Mouse (Mus musculus) forelimb bud, embryonic 11.5 days (tissue): ENCODE measurements around the gene Gm28048.

Experiments used
- DNase-seq: peaks from one replicate; pipeline ENCODE4 v3.0.0-alpha.2; 2012; ENCODE audit warnings: low read depth, low spot score

Gm28048 gene

DNA sequence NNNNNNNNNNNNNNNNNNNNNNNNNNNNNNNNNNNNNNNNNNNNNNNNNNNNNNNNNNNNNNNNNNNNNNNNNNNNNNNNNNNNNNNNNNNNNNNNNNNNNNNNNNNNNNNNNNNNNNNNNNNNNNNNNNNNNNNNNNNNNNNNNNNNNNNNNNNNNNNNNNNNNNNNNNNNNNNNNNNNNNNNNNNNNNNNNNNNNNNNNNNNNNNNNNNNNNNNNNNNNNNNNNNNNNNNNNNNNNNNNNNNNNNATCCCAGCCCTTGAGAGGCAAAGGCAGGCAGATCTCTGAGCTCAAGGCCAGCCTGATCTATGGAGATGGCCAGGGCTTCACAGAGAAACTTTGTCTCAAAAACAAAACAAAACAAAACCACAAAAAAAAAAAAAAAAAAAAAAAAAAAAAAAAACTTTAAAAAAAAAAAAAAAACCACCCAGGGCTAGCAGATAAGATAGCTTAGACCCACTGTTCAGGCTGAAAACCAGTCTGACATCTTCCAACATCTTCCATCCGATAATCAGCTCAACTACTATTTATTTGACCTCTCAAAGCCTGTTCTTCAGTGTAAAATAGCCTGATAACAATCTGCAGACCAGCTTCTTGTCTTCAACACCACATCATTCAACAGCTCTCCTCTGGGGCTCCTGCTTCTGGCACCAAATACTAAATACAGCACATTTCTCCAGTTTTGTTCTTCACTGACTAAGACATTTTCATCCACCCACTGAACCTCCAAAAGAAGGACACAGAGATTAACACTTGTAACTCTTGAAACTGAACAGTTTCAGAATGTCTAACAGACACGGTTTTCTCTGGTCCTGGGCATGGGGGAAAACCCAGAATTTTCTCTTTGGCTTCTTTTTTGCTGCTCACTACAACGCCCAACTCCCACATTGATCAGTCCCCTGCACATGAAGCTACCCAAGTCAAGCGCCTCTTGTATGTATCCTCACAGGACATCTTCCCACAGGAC is 136.9 kb downstream of the Gm28048 start:
- DNase-seq, result no peak

DNA sequence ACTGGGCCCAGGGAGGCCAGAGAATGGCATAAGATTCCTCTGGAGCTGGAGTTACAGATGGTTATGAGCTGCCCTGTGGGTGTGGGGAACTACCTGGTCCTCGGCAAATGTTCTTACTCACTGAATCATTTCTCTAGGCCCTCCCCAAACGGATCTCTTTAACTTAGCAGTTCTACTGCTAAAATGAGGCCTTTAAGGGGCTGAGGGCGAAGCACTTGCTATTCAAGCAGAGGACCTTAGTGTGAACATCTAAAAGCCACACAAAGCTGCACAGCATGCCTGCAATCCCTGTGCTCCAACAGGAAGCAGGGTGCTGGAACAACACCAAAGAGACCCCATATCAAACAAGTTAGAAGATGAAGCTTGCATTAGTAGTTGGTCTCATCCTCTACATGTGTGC is 142.4 kb downstream of the Gm28048 start:
- DNase-seq, result no peak

DNA sequence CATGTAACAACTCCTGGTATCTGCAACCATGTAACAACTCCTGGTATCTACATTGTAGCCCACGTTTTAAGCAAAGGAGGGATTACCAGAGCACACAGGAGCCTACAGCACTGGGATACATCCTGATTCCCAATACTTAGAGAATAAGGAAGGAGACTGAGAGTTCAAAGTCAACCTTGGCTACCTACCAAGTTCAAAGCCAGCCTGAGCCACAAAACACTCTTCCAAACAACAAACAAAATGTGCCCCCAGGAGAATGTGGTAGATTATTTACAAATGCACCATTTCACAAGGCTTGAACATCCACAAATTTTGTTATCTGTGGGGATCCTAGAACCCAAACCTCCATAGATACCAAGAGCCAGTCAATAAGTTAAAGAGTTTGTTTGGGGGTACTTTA is 143.5 kb downstream of the Gm28048 start:
- DNase-seq, result no peak

DNA sequence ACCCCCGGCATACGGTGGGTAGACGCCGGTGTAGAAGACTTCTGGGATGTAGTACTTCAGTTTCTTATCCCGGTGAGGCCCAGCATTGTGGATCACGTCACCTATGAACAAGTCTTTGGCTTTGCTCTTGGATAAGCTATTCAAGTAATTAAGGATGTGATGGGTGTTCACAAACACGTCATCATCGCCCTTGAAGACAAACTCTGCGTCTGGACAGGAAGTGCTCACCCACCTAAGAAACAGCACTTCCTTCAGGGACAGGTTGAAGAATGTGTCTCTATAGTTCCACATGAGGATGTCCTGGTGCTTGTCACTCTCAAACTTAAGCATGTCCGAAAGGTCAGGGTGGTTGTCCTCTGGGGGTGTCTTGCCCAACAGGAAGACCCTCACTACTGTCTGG is 145.6 kb downstream of the Gm28048 start:
- DNase-seq, result no peak

DNA sequence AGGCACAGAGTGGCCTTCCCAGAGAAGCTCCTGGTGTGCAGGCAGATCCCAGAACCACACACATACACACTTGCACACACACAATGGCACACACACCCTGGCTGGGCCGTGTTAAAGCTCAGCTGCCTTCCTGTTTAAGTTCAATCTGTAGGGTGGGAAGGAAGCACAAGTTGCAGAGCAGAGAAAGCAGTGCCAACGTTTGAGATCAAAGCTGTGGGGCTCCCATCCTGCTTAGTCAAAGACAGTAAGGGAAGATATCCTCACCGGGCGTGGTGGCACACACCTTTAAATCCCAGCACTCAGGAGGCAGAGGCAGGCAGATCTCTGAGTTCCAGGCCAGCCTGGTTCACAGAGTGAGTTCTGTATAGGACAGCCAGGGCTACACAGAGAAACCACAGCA is 149.3 kb downstream of the Gm28048 start:
- DNase-seq, result no peak

DNA sequence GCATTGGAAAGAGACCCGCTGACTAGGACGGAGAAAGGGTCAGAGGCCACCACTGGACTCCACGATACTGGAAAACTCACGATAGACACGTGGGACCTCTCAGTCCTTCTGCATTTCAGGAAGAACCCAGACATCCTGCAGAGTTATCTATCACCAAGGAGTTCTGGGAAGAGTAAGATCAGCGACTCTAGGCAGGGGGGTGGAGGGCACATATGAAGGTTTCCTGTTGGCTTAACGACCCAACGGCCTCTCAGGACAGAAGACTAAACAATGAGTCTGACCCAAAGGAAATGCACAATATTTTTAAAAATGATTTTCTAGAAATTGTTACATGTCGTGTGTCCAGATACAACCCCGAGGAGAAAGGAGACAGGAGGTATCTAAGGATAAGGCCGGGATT is 150.0 kb downstream of the Gm28048 start:
- DNase-seq, result no peak

DNA sequence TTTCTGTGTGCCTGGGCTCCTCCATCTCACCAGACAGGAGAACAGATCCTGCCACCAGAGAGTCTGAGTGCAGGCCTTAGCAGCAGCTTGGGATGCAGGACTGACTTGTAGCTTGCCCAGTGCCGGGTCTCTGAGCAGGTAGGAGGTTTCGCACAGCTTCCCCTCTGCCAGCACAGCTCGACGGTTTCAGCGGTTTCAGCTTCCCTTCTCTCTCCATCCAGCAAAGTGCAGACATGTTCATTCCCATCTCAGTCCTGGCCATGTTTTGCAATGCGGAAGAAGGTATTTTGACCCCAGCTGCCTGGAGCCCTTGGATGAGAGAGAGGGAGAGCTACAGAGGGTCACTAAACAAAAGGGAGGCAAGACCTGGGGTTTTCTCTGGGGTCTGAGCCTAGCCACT is 151.2 kb downstream of the Gm28048 start:
- DNase-seq, result no peak

DNA sequence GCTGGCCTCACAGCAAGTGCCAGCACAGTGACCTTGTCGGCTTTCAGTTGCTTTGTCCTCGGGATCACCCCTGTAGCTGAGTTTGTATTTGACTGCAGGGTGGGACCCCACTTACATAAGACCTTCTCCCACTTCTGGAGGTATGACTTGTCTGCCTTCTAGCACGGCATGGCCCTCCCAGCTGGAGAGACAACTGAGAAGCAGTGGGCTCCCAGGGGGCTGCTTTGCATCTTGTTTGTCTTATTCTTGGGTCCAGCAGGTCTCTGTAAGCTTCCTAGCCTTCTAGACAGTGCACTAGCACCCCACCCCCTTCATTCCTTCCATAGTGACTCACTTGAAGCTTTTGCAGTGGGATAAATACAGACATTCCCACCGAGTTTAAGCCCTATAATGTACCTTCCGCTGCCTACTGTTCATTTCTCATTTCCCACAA is 151.7 kb downstream of the Gm28048 start:
- DNase-seq, result no peak

DNA sequence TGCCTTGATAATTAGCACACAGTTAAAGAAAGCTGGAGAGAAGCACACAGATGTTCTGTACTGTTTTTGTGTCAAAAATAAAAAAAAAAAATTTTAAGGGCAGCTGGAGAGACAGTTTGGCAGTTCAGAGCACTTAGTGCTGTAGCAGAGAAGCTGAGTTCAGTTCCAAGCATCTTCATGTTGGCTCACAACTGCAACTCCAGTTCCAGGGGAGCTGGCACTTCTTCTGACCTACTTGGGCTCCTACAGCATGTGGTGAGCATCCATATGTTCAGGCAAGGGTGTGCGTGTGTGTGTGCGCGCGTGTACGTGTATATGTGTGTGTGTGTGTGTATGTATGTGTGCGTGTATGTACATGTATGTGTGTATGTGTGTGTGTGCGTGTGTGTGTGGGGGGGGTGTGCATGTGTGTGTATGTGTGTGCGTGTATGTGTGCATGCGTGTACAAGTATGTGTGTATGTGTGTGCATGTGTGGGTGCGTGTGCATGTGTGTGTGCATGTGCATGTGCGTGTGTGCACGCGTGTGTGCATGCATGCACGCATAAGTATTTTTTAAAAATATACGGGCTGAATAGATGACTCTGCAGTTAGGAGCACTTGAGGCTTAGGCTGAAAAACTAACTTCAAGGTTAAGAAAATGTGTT is 152.8 kb downstream of the Gm28048 start:
- DNase-seq, result no peak

DNA sequence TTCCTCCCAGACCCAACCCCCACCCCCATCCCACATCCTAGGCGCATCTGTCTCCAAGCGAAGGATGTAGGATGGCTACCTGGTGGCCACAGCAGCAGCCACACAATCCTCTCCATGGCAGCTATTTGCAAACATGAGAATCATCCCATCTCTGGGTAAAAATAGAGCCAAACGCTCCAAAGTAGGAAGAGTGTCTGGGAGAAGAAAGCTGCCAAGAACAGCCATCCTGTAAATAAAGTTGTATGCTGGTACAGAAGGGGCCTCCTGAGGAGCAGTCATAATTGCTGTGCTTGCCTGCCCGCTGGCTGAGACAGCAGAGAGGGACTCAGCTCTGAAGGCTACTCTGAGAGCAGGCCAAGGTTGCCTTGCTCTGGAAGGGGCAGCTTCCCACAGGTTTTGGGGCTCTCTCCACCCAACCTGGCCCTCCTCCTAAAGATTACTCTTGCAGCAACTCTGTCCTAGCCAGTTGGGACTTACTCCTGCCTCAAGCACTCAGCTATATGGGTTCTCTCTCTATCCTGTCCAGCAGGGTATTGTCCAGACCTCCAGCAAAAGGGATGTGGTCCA is 154.3 kb downstream of the Gm28048 start:
- DNase-seq, result no peak

DNA sequence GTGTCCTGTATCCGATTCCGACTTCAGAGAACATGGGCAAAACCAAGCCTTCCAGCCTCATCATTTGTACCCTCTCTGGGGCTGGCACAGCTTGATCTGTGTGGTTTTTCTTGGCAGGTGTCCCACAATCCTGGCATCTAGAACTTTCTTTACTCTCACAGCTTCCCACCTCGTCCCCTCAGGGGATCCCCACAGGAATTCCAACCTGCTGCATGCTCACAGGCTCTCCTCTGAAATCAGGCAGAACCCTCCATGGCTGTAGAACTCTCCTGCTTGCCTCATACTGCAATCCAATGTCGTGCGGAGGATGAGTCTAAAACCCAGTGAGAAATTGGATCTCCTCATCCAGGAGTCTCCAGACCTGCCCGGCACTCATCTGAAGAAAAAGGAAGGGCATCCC is 155.2 kb downstream of the Gm28048 start:
- no peak for DNase-seq

DNA sequence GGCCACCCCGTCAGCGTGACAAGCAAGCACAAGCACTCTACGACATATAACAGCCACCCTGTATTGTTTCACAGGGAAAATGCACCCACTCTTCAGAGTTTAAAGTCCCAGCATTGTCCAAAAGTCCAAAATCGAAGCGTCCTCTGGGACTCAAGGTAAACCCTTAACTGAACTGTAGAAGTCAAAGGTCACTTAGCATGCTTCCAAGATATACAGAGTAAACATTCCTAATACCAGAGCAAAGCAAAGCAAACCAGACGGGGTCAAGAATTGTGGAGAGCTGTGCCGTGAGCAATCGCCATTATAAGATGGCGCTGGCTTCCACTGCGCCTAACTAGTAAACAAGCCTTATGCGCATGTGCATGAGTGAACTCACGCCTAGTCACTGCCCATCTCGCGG is 155.8 kb downstream of the Gm28048 start:
- no peak for DNase-seq

DNA sequence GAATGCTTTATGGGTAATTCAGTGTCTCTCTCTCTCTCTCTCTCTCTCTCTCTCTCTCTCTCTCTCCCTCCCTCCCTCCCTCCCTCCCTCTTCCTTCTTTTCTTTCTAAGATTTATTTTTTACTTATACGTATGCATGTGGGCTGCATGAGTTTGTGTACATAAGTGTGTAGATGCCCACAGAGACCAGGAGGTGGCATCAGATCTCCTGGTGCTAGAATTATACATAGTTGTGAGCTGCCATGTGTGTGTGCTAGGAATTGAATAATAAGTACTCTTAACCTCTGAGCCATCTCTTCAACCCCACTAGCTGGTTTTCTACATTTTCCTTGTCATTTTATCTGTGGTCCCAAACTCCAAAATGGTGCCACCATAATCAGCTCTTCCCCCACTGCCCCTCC is 156.3 kb downstream of the Gm28048 start:
- no peak for DNase-seq

DNA sequence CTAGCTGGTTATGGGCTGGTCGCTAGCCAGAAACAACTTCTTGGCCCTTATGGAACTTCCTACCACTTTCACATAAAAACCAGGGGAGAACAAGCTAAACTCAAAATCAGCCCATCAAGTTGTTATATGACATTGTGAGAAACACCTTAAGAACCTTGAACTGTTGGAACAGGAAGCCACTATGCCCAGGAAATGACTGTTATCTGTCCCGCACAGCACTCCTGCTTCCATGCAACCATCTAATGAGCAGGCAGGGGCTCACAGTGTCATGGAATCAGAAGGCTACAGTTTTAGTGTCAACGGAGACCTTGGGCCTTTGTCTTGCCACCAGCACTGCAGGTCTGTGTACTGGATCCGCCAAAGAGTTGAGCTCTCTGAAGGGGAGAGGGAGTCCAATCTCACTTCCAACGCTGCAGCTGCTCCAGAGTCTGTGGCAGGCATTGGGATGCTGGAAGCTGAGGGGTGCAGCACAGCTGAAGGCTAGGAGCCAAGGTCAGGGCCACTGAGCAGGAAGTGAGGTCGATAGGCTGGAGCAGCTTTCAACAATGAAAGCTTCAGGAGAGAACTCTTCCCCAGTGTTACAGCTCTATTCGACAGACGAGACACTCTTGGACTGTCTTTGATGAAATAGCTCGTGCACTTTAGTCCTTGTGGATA is 157.7 kb downstream of the Gm28048 start:
- no peak for DNase-seq

DNA sequence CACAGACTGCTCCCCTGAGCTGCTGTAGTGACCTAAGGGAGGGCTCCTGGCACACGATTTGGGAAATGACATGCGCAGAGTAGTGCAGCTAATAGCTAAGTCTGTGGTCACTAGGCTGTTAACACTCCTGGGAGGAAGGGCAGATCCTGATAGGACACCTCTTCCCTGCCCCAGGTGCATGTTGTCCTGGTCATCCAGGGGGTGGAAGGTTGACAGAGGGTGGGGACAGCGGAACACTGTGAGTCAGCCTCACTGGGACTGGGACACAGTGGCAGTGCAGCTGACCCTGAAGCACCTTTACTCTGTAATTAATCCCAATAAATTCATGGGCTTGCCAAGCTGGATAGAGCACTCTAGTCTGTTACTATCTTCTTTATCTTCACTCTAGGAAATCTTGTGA is 160.6 kb downstream of the Gm28048 start:
- no peak for DNase-seq

DNA sequence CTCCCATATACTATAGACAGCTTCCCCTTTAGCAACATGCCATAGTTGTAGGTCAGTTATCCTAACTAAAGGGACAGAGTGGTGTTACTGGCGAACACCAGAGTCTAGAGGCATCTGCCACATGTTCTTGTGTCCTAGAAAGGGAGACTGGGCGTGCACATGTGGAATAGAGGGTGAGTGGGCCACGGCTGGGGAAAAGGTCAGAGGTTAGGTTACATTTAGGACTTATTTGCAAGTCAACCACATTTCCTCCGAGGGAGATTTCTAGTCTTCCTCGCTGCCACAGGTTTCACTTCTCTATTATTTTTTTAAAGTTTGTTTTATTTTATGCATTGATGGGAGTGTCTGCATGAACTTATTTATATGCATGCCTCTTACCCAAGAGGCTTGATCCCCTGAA is 163.5 kb downstream of the Gm28048 start:
- DNase-seq, result no peak

DNA sequence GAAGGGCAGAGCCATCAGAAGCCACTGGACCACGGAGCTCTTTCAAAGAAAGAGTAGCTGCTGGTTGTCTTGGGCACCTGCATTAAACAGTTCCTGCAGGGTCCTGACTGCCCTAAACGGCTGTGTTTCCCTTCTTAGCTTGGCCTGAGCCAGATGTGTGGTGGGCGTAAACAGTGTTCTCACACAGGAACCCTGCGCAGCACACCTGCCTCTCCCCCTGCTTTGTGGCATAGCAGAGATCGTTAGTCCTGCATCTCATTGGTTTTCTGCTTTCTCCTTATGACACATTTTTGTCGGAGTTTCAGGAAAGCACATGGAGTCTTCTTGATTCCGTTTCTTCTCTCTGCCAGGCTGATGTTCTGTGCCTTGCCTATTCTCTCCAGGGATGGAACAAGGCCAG is 166.0 kb downstream of the Gm28048 start:
- no peak for DNase-seq

DNA sequence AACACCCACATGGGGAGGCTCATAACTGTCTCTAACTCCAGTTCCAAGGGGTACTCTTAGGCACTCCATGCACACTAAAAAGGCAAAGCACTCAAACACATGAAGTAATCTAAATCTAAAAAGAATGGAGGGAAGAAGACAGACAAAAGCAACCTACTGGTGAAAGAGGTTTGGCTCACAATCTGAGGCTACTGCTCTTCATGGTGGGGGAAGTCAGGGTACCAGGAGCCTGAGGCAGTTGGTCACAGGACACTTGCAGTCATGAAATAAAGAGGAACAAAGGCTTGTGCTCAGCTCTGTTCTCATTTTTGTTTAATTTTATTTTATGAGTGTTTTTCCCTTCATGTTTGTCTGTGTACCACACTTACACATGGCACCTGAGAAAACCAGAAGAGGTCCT is 166.7 kb downstream of the Gm28048 start:
- DNase-seq, result no peak

DNA sequence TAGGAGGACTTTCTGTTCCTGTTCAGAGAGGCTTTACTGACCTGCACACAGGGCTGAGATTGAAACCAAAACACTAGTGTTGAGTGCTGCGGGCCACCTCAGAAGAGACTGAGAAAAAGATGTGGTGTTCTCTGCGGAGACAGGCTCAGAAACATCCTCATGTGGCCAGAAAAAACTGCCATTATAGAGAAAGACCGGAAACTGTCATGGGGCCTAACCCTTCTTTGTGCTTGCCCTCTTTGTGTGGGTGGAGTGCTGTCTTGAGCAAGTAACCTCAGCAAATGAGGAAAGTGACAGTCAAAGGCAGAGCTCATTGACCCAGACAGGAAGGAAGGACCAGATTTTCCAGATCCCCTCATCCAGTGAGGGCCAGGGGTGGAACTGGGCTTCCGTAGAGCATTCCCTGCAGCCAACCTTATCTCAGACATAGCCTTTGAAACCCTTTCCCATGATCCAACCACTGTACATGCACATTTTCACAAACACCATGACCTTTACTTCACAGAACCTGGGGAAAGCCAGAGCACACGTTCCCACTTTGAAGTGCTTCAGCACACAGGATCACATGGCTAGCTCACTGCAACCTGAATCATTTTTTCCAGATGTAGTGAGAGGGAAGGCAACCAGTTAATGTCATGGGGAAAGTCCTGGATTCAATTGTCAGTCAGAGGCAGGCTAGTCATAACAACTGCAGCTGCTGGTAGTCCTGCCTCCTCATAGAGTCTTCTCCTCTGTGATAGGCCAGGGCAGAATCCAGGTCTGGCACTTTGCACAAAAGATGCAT is 167.8 kb downstream of the Gm28048 start:
- no peak for DNase-seq

DNA sequence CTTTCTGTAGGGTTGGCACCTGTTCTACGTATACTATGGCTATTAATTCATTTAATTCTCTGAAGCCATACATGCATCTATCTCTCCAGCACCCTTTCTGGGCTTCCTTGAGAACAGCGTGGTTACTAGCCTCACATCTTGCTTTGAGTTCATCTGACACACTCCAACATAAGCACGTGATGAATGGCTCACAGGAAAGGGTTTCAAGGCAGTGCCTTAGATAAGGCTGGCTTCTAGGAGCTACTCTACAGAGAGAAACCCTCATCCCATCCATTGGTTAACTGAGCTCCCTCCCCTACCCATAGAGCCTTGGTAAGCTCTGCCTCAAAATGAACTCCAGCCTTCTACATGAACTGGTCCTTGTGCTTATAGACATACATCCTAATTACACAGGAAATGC is 168.5 kb downstream of the Gm28048 start:
- DNase-seq, result no peak

DNA sequence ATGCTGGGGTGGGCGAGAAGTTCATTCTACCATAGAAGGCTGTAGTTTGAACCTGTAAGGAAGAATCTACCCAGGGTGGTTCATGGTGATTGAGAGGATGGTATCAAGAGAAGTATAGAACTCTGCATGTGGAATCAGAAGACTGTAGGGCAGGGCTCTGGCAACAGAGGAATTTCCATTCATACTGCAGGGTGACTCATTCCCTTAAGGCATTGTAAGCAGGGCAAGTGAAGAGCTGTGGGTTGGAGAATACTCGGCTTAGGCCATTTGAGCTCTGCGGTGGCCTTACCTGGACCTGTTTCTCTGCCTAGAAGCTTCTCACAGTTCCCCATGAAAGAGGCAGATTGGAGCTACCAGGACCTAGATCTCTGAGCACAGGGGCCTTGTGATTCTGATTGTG is 170.5 kb downstream of the Gm28048 start:
- no peak for DNase-seq
